Mouse (Mus musculus) spleen, postnatal 0 days (tissue): ENCODE results near the gene Tmem121. TPM values are rescaled to one million over a fixed set of nuclear protein-coding genes. Genes with fewer than 3 reads are reported as not detected.

ENCODE experiments used
- polyA plus RNA-seq: library from polyadenylated mRNA; unstranded; fragments of >200 nt; fragmentation: Nextera tagmentation; extraction: Ambion mirVana; gene quantifications from 2 replicates; pipeline ENCODE4 v1.2.1, GENCODE M21; 2015

Gene Tmem121
- 2.0 and 2.1 TPM in 2 replicates for polyA plus RNA-seq

GRCm38 (mm10) chr12:113185442-113186291 lies at the start of gene Tmem121:
Tmem121 (plus strand) TSS chr12:113185930.

DNA sequence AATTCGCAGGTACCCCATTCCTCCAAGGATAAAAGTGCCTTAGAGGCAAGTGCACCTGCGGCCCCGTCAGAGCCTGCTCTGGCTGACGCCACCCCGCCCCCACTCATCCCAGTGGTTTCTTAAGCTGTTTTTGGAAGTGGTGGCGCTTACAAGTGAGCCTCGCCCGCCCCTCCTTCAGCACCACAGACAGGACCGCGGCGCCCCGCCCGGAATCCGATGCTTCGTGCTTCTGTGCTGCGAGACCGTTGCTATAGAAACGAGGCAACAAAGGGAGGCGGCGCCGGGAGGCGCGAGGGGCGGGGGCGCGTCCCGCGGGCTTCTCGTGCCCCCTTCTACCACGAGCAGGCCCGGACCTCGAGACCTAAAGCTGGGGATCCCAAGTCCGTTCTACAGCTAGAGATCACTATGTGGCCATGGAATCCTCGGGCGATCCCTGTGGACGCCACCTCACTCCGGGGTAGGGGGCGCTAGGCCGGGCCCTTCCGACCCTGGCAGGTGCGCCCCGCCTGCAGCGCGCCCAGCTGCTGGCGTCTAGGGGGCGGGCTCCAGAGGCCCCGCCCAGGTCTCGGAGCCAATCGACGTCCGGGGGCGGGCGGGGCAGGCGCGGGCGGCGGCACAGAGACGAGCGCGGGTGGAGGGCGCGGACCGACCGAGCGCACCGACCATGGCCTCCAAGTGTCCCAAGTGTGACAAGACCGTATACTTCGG lies 45.7 kb upstream of the Tmem121 start, which contains the start of gene Crip2:
TSS of gene Crip2 (plus strand) at position 329 of the 708 bp plus-strand sequence.

DNA sequence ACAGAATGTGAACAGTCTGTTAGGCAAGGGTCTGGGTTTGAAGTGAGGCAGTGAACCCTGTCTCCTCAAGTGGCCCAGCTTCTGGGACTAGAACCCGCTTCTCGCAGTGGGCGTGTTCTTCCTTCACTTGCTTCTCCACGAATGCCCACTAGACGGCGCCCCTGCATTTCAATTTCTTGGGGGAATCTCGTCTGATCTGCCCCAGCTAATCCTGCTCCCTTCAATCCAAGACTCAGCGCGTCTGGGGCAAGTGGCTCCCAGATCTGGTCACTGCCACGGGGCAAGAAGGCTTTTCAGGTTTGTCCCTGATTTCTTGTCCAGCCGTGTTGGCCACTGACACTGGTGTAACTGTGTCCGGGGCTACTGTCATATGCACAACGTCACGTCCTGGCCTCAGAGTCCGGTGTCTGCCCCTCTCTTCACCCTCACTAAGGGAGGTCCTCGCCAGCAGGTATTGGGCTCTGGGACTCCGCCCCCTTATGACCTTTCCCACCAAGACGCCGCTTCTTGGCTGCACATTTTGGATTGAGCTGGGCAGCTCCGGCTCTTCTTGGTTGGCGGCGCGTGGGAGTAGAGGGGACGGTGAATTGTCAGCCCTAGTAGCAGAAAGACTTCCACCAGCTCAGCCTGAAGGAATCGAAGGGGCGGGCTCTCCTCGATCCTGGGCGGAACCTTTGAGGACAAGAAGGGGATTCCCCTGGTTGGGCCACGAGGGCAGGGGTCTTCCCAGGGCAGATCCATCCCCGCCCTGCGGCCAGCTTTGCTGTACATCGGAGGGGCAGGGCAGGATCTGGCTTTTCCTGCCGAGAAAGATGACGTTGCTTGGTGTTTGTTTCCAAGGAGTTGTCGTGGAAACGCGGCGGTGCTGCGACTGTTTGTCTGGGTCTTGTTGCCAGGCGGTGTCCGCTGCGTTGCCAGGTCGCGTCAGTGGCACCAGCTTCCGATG lies 39.3 kb upstream of the Tmem121 start, which contains the start of gene Crip1:
TSS of gene Crip1 (plus strand) at position 205 of the 946 bp plus-strand sequence.

GRCm38 (mm10) chr12:113155887-113156539 lies 29.7 kb upstream of the Tmem121 start, which contains the start of gene Tedc1:
Tedc1 (plus strand) TSS chr12:113156421.

Other genes with a start within 250 kb of the Tmem121 start
- 24.7 and 32.5 TPM in 2 replicates for gene Nudt14, start 243.8 kb upstream of the Tmem121 start, polyA plus RNA-seq
- 9.0 and 11.7 TPM in 2 replicates for gene Btbd6, start 209.4 kb upstream of the Tmem121 start, polyA plus RNA-seq
- gene Brf1, start 185.2 kb upstream of the Tmem121 start, polyA plus RNA-seq: 46.0 and 52.5 TPM in 2 replicates
- gene Pacs2, start 171.4 kb upstream of the Tmem121 start, polyA plus RNA-seq: 9.3 and 9.8 TPM in 2 replicates
- gene Tex22, start 111.4 kb upstream of the Tmem121 start, polyA plus RNA-seq: not detected in 2 replicates
- gene Mta1, start 87.7 kb upstream of the Tmem121 start, polyA plus RNA-seq: 9.7 and 10.4 TPM in 2 replicates
- gene Crip2, start 45.7 kb upstream of the Tmem121 start, polyA plus RNA-seq: 121 and 135 TPM in 2 replicates
- gene Crip1, start 39.6 kb upstream of the Tmem121 start, polyA plus RNA-seq: 562 and 624 TPM in 2 replicates
- gene Tedc1, start 29.5 kb upstream of the Tmem121 start, polyA plus RNA-seq: 14.0 and 14.7 TPM in 2 replicates